Mouse (Mus musculus) ES-Bruce4 (cell line): ENCODE data around the gene Eml3.

ENCODE experiments used
- CTCF ChIP-seq: IDR thresholded peaks from one replicate; pipeline ENCODE4 v1.8.1; 2011; ENCODE audit warnings: low read depth, low read length
- EP300 ChIP-seq: IDR thresholded peaks from 2 replicates; pipeline ENCODE4 v1.6.1; 2011; ENCODE audit warnings: low read depth, low read length; ENCODE audit not compliant: insufficient read depth

- TF ChIP-seq CTCF (no peak), EP300 (no peak)
These were observed 46.1 kb downstream of the Eml3 start for GRCm38 (mm10) chr19:8975491-8975890.
